Mouse (Mus musculus): ENCODE results near the gene Cstf1. TPM values are rescaled to one million over a fixed set of nuclear protein-coding genes. Genes with fewer than 3 reads are reported as not detected.

Gene Cstf1
- total and polyA plus RNA-seq, 3 experiments: 44.2 to 62.1 (median 53.2) TPM

- TF ChIP-seq MAFK (IDR thresholded peaks at IDR 0.05; ENCODE audit: insufficient replicate concordance, low read length): 0 out of 2 replicates have a peak, but pooled peaks have one; percentile 44
- TF ChIP-seq ETS1 (conservative IDR thresholded peaks at IDR 0.05; ENCODE audit: low read depth, low read length): peak; percentile 90
- TF ChIP-seq TCF12 (IDR thresholded peaks at IDR 0.05; ENCODE audit: low read depth, low read length): peak; percentile 89
- peak; percentile 53; the same call in 1 of the 2 replicates for TF ChIP-seq POLR2A (IDR thresholded peaks at IDR 0.05; ENCODE audit: low read depth, low read length)
- 0 out of 2 replicates have a peak, but pooled peaks have one; percentile 45 for TF ChIP-seq RCOR1 (conservative IDR thresholded peaks at IDR 0.05; ENCODE audit: low read depth, low read length)
- TF ChIP-seq JUN (IDR thresholded peaks at IDR 0.05; ENCODE audit: insufficient read depth, low read depth, low read length): peak; percentile 42
- TF ChIP-seq EP300 (IDR thresholded peaks at IDR 0.05; ENCODE audit: low read length): peak; percentile 78
- TF ChIP-seq POLR2AphosphoS2 (IDR thresholded peaks at IDR 0.05; ENCODE audit: low read depth, low read length): no peak
- TF ChIP-seq PAX5 (IDR thresholded peaks at IDR 0.05; ENCODE audit: low read length): no peak
- TF ChIP-seq JUND (conservative IDR thresholded peaks at IDR 0.05; ENCODE audit: low read depth, low read length): peak; percentile 60
Observed at GRCm38 (mm10) chr2:172416876-172417275, 46.4 kb downstream of the Cstf1 start (continued).

GRCm38 (mm10) chr2:172418208-172418607 lies 47.7 kb downstream of the Cstf1 start:
- no peak overlapping the region for H3K4me3 ChIP-seq (replicated peaks in 1 of 3; ENCODE audit: low read depth in 2 of 3, low read length in 2 of 3, poor library complexity in 1 of 3)
- no peak overlapping the region for H3K9ac ChIP-seq (ENCODE audit: insufficient read depth, low read depth)
- no peaks in the 10 kb centered on the region for H3K27me3 ChIP-seq (replicated peaks)
- TF ChIP-seq ZMIZ1 (IDR thresholded peaks at IDR 0.05; ENCODE audit: low read depth, low read length) (no peak), NELFE (IDR thresholded peaks at IDR 0.05; ENCODE audit: low read depth, low read length) (no peak), ETS1 (conservative IDR thresholded peaks at IDR 0.05; ENCODE audit: low read depth, low read length) (peak; percentile 56; the same call in 1 of the 2 replicates), EP300 (IDR thresholded peaks at IDR 0.05; ENCODE audit: low read length) (peak; percentile 72), USF1 (IDR thresholded peaks at IDR 0.05; ENCODE audit: low read depth, low read length) (no peak), CHD2 (IDR thresholded peaks at IDR 0.05; ENCODE audit: low read length) (0 out of 2 replicates have a peak, but pooled peaks have one; percentile 4), NRF1 (IDR thresholded peaks at IDR 0.05; ENCODE audit: low read depth, low read length) (0 out of 2 replicates have a peak, but pooled peaks have one; percentile 8)
- H3K4me2 ChIP-seq (ENCODE audit: insufficient read depth, low read depth, poor library complexity, severe bottlenecking): no peak overlapping the region
- H3K36me3 ChIP-seq (replicated peaks in 1 of 2; ENCODE audit: control insufficient read depth in 1 of 2, insufficient read depth in 1 of 2, low read length in 1 of 2): peaks cover 6 to 38% of the 10 kb centered on the region in 2 experiments
- no peaks in the 10 kb centered on the region for H3K79me2 ChIP-seq (replicated peaks; ENCODE audit: control insufficient read depth, extremely low read depth, insufficient read depth, poor library complexity, severe bottlenecking)
- no peaks in the 10 kb centered on the region for H3K9me3 ChIP-seq (replicated peaks; ENCODE audit: low read length)
- peak; percentile 47 for DNase-seq (ENCODE audit: extremely low read depth)
- in situ Hi-C loops (cut with MboI; ENCODE audit: low pct_ligation_motif_present, low pct_unique_long_range_greater_than_20kb, low sequenced_read_pairs) (no loop called here), dilution Hi-C loops (cut with MboI; ENCODE audit: extremely low pct_ligation_motif_present, extremely low pct_unique_long_range_greater_than_20kb, low sequenced_read_pairs) (no loop called here)
- H3K4me1 ChIP-seq (ENCODE audit: control insufficient read depth in 1 of 2, insufficient read depth in 2 of 2): peaks cover 28 to 77% of the 10 kb centered on the region in 2 experiments
- H3K27ac ChIP-seq (ENCODE audit: insufficient read depth, low read depth): peak overlapping the region; percentile 43

GRCm38 (mm10) chr2:172430609-172431008 lies 60.1 kb downstream of the Cstf1 start:
- TF ChIP-seq ZNF384 (IDR thresholded peaks at IDR 0.05; ENCODE audit: low read depth, low read length): no peak
- TF ChIP-seq MAFK (IDR thresholded peaks at IDR 0.05; ENCODE audit: insufficient replicate concordance, low read length): no peak
- no peak for TF ChIP-seq CHD2 (IDR thresholded peaks at IDR 0.05; ENCODE audit: low read length)
- TF ChIP-seq TBP (conservative IDR thresholded peaks at IDR 0.05; ENCODE audit: low read depth, low read length): no peak
- TF ChIP-seq POLR2A (IDR thresholded peaks at IDR 0.05; ENCODE audit: low read depth, low read length): no peak
- TF ChIP-seq KAT2A (IDR thresholded peaks at IDR 0.05; ENCODE audit: insufficient replicate concordance, low read length): no peak
- no peak for TF ChIP-seq NRF1 (IDR thresholded peaks at IDR 0.05; ENCODE audit: low read depth, low read length)
- no peak for TF ChIP-seq CHD1 (IDR thresholded peaks at IDR 0.05; ENCODE audit: low read depth, low read length)
- no peak for TF ChIP-seq POLR2AphosphoS2 (IDR thresholded peaks at IDR 0.05; ENCODE audit: low read depth, low read length)
- no peak for TF ChIP-seq TCF12 (IDR thresholded peaks at IDR 0.05; ENCODE audit: low read depth, low read length)
- no peak for TF ChIP-seq IRF4 (IDR thresholded peaks at IDR 0.05; ENCODE audit: low read depth, low read length)
- TF ChIP-seq ZMIZ1 (IDR thresholded peaks at IDR 0.05; ENCODE audit: low read depth, low read length): no peak
- TF ChIP-seq GABPA (IDR thresholded peaks at IDR 0.05; ENCODE audit: insufficient replicate concordance, low read depth, low read length): no peak
- no peak for TF ChIP-seq SMC3 (IDR thresholded peaks at IDR 0.05; ENCODE audit: low read depth, low read length)
- no peak for TF ChIP-seq MYC (IDR thresholded peaks at IDR 0.05; ENCODE audit: low read depth, low read length)
- no peak for TF ChIP-seq E2F4 (IDR thresholded peaks at IDR 0.05; ENCODE audit: insufficient replicate concordance, low read depth, low read length)
- Histone ChIP-seq H3K4me3 (replicated peaks in 1 of 3; ENCODE audit: low read depth in 2 of 3, low read length in 2 of 3, poor library complexity in 1 of 3) (no peak overlapping the region), H3K9ac (ENCODE audit: insufficient read depth, low read depth) (no peak overlapping the region), H3K36me3 (replicated peaks in 1 of 2; ENCODE audit: control insufficient read depth in 1 of 2, insufficient read depth in 1 of 2, low read length in 1 of 2) (peaks cover 49 to 67% of the 10 kb centered on the region in 2 experiments), H3K9me3 (replicated peaks; ENCODE audit: low read length) (no peaks in the 10 kb centered on the region), H3K79me2 (replicated peaks; ENCODE audit: control insufficient read depth, extremely low read depth, insufficient read depth, poor library complexity, severe bottlenecking) (no peaks in the 10 kb centered on the region), H3K27ac (ENCODE audit: insufficient read depth, low read depth) (no peak overlapping the region), H3K4me2 (ENCODE audit: insufficient read depth, low read depth, poor library complexity, severe bottlenecking) (no peak overlapping the region), H3K4me1 (ENCODE audit: control insufficient read depth in 1 of 2, insufficient read depth in 2 of 2) (peaks cover 19 to 33% of the 10 kb centered on the region in 2 experiments), H3K27me3 (replicated peaks) (no peaks in the 10 kb centered on the region)
- no peak for DNase-seq (ENCODE audit: extremely low read depth)
- in situ Hi-C loops (cut with MboI; ENCODE audit: low pct_ligation_motif_present, low pct_unique_long_range_greater_than_20kb, low sequenced_read_pairs) (no loop called here), dilution Hi-C loops (cut with MboI; ENCODE audit: extremely low pct_ligation_motif_present, extremely low pct_unique_long_range_greater_than_20kb, low sequenced_read_pairs) (no loop called here)
